Mouse (Mus musculus) olfactory bulb, adult 2 months (tissue): ENCODE results near the gene Ttc38.

Experiments
- CTCF ChIP-seq: fragments of 200-500 bp; IDR thresholded peaks from 2 replicates; pipeline ENCODE4 v1.5.1; 2012; ENCODE audit warnings: low read depth, mild to moderate bottlenecking, low read length, moderate library complexity; ENCODE audit not compliant: insufficient read depth
- POLR2A ChIP-seq: fragments of 200-500 bp; IDR thresholded peaks from 2 replicates; pipeline ENCODE4 v1.6.1; 2012; ENCODE audit warnings: mild to moderate bottlenecking, low read depth, low read length, moderate library complexity; ENCODE audit not compliant: insufficient read depth

DNA sequence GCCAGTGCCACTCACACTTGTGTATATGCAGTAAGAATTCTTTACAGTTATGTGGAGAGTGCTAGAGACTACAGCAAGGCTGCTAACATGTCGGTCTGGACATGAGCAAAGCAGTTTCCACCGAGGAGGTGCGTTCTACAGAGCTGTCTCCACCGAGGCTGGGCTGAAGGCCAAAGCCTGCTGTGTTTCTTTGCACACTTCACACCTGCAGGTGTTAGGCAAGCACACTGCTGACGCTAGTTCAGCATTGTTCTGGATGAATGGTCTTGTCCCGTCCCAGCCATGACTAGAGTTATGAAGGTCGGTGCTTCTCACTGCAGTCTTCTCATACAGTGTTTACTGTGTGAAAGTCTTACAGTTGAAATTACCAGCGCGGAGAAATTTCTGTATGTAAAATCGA is 59.9 kb downstream of the Ttc38 start:
- no peak for TF ChIP-seq CTCF
- TF ChIP-seq POLR2A, result no peak
